Mouse (Mus musculus) T-cell, adult 2 months (primary cell): ENCODE measurements around the gene Vti1a.

Source experiments
- DNase-seq: peaks from one replicate; pipeline ENCODE4 v3.0.0; 2022; ENCODE audit warnings: low spot score

Gene Vti1a

DNA sequence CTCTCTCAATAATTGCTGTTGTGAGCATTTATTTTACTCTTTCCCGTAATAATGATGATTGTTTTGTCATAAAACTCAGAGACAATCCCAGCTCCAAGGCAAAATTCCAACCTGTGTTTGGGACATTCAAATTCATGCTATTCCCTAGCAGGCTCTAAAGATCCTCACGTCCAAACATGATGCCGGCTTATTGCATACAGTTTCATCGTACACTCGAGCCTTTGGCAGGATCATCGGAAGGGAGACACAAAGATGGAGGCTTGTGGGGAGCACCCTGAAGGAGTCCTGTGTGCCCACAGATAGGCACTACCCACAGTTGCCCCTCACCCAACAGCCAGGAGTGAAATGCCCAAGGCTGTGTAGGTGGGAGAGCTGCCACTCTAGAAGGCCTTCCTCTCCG lies 208.3 kb downstream of the Vti1a start:
- no peak for DNase-seq

DNA sequence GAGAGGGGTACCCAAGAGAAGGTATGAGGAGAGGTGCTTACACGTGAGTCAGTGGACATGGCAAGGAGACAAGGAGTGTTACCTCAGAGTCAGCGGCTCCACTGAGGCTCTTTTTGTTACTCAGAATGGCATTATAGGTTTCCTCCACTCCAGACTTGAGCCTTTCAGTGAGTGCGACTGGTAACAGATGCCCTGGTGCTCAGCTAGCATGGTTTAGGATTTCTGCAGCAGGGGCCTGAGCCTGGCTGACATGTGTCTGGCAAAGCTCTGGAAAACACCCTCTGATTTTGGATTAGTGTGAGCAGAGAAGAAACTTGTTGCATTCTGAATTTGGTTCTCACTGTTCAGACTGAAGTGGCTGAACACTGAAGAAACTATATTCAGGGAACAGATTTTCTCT lies 209.0 kb downstream of the Vti1a start:
- no peak for DNase-seq

DNA sequence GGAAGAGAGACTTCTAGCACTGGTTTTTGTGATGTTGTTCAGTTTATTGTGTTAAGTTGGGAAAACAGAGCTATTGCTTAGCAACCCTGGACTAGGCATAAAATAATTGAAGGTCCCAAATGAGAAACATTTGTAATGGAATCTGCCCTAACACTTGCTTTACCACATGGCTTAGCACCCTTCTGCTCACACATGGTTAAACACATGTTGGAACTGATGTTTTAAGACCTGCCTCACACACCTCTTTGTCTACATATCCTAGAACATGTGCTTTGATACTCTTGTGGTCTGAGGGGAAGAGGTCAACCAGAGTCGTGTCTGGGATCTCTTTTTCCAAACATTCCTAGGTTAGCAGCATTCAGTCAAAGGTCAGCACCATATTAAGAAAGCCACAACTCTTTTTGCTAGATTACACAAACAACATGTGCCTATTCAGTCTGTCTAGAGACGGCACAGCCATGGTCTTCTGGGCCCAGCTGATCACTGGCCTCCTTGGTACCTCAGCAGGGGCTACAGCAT lies 210.7 kb downstream of the Vti1a start:
- no peak for DNase-seq

DNA sequence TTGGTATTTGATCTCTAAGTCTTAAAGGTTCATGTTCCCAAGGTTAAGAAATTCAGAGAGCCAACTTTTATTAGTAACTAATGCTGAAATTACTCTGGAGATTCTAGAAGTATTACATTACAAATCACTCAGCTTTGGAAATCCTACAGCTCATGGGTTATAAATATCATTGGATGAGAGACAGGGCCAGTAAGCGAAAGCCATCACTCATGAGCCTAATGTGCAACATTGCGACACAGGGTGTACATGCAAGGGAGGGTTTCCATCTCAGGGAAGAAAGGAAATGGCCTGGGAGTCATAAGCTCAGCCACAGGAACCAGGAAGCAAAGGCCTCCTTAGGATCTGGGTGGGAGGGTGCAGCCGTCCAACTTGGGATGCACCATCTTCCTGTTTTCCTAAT lies 213.9 kb downstream of the Vti1a start:
- DNase-seq = no peak

DNA sequence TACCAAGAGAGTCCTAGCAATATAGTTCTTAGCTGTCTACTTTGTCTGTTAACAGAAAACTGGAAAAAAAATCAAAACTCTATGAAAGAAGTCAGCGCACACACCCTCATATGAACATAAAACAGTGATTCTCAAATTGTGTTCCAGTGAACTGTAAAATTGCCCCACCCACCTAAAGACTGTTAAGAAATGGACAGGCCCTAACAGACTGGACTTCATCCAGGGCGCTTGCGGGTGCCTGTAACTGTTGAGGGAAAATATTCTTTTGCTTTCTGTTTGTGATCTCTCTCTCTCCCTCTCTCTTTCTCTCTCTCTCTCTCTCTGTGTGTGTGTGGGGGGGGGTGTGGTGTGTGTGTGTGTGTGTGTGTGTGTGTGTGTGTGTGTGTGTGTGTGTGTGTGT lies 216.6 kb downstream of the Vti1a start:
- no peak for DNase-seq

DNA sequence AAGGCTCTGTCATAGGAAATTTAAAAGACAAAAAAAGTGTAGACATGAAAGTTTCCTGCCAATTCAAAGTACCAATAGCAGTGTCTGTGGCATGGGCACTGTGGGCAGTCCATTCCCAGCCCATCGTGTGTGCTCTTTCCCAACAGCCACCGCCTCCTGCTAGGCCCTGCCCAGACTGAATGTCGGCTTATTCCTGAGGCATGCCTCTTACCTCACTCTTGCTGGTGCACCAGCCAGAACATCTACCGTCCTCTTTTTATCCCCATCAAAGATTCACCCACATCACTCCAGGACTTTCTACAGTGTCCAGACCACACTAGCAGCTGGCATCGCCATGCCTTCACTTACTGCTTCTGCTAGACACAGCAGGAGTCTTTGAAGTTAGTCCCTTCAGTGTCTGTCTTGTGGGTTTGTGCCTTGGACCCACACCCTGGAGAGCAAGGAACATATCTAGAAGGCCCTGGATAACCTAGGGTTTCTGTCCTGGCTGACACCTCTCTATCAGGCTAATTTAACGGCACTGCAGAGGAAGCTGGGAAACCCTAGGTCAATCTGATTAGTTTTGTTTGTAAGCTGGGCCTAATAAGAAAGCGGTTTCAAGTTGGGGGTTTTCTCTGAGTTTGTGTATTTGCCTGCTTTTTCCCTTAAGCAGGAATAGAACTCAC lies 220.3 kb downstream of the Vti1a start:
- no peak for DNase-seq

DNA sequence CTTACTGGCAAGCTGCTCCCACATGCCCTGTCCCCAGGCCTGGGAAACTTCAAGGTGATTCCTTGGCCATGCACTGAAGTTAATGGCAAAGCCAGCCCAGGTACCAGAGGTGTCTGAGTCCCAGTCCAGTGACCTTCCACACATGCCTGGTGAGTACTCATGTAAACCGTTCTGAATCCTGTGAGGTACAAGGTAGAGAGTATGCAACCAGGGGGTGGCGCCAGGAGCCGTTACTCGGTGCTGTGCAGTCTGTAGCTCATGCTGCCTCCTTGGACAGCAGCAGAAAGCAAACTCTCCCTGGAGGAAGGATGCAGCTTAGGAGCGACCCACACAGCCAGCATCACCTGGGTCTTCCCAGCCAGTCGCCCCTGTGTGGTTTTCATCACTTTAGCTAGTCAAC lies 221.6 kb downstream of the Vti1a start:
- DNase-seq = no peak

DNA sequence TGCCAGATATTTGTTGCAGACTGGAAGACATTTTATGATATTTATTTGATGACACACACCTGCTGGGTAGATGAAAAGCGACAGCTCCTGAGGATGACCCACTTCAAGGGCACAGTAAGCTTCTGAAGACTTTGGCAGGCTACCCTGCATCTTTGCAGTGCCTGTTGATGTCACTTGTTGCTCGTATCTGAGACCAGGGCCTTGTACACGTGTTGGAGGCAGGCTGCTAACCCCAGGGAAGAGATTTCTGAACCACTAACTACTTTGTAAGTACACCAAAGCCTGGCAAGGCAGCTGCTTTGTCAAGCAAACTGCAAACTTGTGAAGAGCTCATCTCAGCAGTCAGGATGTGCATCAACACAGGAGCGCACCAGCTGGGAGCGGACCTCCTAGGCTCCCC lies 225.5 kb downstream of the Vti1a start:
- no peak for DNase-seq

DNA sequence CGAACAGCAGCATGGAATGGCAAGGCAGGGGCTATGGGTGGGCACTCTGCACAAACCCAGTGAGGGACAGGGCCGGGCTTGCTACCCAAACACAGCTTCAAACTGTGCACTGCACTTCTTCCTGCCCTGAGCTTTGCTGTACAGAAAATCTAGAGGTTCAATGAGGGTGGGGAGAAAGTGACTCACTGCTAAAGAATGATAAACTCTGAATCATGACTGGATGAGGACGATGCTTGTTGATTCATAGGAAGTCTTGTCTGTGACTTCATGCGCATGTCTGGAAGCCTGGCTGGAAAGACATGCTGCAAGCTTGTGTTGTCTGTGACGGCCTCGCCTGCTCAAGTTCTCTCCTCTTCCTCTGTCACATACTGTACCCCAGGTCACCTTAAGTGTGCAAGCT lies 226.4 kb downstream of the Vti1a start:
- DNase-seq = no peak

DNA sequence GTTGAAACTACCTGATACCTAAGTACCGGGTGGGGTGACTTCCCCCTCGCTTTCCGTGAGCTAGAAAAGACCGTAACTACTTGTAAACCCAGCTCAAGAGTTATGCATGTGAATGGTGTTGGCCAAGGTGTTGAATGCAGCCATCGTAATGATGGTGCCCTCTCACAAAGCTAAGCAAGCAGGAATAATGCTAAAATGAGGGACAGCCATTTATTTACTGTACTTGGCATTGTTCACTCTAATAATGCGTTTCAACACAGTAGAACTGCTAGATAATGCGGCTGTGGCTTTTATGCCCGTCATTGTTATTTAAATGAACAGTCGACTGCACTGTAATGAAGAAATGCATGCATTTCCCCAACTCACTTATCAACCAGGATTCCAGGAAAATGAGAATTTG lies 227.1 kb downstream of the Vti1a start:
- no peak for DNase-seq

DNA sequence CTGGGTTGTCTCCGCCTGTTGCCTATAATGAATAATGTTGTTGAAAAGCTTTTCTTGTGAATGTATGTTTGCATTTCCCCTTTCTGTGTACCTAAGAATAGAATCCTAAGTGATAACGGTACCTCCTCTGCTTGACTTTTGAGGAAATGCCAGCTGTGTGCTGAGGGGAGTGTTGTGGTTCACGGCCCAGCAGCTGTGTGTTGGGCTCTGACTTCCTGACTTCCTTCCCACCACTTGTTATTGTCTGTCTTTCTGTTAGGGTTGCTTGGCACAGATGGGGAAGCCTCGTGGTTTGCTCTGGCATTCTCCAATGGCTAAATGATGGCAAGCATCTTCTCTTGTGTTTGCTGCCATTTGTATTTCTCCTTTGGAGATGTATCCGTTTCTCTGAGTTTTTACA lies 228.4 kb downstream of the Vti1a start:
- DNase-seq = peak; percentile 17

DNA sequence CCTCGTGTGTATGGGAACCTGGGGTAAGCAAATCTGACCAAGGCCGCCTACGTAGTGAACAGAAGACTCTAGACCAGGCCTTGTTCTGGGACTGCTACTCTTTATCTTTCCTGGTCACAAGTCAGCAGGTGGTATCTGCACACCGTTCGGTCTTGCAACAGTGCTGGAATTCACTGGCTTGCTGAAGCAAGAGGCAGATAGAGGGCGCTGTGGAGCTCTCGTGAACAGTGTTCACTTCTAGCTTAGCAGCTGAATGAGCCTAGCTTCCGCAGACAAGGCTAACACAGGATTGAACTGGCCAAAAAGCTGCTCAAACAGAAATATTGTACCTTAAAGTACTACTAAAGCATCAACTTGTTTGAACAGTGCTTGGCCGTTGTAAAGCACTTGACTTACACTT lies 229.4 kb downstream of the Vti1a start:
- peak; percentile 12 for DNase-seq

DNA sequence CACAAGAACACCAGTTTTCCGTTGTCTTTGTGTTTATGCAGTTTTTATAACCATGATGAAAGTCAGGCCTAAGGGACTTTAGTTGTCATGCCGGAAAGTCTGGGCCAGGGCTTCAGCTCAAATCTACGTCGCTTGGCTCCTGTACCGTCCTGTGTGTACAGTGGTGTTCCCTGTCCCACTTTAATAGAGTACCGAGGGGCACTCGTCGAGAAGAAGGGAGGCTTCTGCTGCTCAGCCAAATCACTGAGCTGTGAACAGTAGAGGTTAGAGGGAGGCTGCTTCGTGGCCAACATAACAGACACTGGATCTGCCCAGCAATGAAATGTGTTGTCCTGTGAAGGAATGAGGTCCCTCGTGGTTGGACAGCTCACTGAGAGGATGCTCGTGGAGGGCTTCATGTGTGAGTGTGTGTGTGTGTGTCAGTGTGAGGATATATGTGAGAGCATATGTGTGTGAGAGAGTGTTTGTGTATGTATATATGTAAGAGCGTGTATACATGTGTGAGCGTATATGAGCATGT lies 230.0 kb downstream of the Vti1a start:
- no peak for DNase-seq

DNA sequence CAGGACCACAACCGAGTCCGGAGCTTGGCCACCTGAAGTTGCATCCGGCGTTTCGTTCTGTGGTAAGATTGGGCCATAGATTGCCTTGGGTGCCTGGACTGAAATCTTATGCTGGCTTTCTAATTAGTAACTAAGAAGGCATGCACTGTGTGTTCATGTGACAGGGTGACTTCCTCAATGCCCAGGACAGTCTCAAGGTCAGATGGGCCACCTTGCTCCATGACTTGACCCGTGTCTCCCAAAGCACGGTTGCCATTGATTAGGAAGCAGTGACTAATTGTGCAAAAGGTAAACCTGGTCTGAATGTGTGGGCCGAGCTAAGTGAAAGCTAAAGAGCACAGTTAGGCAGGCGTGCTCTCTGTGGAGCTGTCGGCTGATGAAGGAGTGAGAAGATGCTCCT lies 232.1 kb downstream of the Vti1a start:
- no peak for DNase-seq

DNA sequence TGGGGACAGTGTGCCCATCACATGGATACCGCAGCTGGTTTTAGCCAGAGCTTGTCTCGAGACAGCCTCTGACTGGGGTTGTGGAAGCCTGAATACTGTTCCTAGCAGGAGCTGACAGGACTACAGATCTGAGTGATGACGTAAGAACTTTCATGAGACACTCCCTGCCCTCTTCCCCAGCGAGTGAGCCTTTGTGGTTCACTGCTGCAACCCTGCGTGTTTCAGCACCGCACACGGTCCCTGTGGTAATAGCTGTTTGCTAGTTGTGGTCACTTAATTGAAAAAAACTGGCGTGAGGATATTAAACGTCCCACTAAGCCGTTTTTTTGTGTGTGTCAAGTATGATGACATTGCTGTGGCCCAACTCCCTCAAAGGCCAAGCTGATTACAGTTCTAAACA lies 232.6 kb downstream of the Vti1a start:
- no peak for DNase-seq

DNA sequence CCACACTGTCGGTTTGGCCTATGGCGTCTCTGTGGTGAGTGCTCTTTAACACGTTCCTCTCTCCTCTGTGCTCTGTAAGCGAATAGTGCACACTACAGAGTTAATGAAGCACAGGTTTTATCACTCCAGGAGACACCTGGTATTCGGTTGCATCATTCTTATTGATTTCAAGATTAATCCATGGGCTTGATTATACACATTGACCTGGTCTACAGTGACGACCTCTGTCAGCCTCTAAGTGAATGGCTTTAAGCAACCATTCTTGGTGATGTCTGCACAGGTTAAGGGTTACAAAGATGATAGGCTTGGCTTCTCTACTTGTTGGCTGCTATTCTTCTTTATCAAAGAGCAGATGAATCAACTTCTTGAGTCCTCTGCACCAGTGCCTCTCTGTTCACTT lies 234.1 kb downstream of the Vti1a start:
- no peak for DNase-seq

DNA sequence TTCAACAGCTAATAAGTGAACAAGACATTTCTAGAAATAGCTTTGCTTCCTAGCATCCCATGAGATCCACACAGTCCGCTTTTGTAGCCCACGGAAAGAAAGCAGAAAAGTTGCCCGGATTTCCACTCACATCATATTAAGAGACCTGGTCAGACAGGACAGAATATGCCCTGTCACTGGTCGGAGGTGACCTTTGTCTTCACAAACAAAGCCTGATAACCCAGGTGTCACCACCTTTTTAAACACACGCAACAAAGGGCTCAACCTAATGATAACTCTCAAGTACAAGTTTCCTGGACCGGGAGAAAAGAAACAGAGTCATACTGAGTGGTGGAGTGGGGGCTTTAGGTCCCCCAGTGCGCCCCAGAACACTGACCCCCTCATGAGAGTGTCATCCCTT lies 236.2 kb downstream of the Vti1a start:
- DNase-seq = no peak

DNA sequence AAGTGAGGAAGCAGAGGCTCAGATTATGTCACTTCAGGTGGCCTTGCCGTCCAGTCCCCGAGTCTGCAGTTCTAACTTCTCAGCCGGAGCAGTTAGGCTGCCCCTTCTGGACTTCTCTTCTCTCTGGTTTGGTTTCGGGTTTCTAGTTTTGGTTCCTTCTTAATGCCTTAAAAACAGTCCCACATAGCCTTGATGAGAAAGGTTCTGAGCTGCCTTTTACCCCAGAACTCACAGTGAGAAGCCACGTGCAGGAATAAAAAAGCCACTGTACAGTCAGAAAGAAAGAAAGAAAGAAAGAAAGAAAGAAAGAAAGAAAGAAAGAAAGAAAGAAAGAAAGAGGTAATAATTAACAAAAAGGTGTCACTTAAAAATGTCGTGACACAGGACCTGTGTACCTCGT lies 236.8 kb downstream of the Vti1a start:
- no peak for DNase-seq

DNA sequence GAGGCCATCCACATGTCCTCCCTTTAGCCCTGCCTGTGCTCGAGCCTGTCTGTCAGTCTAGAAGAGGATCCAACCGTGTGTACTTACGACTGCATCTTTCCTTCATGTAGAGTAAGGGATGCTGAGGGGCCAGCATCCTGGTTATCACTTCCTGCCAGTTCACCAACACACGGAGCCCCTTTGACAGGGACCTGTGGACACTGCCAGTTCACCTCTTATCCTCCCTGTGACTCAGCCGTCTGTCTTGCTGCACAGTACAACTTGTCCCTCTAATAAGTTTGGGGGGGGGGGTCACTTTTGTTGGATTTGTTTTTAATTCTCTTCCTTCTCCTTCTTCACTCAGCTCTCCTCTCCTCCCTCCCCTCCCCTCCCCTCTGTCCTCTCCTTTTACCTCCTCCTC lies 238.2 kb downstream of the Vti1a start:
- DNase-seq = no peak

DNA sequence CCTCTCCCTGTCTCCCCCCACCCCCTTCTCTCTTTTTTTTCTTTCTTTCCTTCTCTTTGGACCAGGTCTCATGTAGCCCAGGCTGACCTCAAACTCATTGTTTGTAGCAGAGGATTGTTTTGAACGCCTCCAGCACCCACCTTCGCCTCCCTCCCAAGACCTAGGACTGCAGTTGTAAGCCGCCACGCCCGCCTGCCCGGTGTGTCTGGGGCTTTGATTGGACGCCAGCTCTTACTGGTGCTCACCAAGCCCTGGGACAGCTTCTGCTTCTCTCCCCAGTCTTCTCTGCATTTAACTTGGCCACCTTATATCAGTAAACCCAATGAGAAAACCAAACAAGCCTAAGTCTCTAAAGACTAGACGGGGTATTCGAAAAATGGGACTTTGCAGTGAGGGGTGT lies 238.6 kb downstream of the Vti1a start:
- DNase-seq = no peak

DNA sequence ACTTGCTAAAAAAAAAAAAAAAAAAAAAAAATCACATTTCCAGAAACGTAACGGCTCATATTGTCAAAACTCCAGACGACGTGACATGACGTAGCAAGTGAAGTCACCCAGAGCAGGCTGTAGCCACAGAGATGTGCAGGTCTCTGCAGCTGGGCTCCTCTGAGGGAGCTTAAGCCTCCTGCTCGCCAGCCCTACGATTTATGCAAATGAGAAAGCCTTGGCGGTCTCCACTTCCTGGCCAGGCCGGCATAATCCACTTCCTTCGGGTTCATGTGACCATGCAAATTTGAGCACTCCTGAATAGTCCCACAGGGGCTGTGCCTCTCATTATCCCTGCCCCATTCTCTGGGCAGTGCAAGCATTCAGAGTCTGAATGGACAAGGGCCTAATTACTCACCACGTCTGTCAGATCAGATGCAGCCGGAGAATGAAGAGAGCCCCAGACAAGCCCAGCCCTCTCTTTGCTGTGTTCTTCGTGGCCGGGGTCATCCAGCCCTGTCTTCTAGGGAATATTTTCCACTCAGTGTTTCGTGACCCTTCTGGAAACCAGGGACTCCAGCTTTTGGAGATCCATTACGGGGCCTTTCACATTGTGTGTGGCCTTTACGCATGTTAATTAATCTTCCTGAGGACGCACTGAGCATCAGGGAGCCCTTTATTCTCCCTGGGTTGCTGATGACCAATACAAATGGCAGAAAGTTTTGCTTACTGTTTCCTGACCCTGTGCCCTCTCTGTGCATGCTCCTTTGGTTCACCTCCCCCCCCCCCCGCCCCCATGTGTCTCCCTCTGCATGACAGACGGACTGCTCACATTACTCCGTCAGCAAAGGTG lies 240.3 kb downstream of the Vti1a start:
- peak; percentile 5 for DNase-seq

DNA sequence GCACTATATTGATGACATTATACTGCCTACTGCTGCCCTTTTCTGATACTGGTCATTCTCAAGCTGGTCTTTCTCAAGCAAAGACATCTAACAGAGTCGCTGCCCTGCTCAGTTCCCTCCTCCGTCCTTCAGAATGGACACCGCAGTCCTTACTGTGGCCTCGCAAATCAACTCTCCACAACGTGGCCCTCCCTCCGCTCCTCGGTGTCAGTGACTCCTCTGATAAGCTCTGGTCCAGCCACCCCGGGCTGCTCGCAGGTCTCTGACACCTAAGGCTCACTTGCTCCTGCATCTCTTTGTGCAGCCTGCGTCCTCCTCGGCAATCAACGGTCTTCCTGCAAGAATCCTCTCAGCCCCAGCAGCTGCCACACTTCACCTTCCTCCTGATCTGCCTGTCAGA lies 243.2 kb downstream of the Vti1a start:
- no peak for DNase-seq

DNA sequence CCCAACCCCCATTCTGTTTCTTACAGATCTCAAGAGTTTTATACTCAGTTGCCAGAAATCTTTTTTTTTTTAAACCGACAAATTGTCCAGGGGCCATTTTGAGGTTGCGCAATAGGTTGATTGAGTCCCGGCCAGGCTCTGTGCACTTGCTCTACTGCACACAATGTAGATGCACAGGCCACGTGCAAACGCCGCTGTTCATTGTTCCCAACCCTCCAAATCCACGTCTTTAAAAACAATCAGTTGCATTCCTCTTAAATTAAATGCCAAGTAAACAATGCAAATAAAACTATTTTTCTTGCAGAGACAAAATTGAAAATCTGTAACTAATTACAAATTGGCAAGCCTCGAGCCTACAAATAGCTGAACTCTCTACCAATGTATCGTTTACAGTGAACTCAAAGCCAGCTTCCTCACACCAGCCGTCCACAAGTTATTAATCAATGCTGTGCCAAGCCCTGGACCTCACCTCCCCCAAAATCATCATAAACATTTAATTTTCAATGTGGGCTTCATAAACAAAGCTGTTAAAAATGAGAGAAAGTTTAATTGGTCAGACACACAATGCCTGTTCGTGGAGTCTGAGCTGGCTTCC lies 244.1 kb downstream of the Vti1a start:
- DNase-seq = no peak
